Mouse (Mus musculus): ENCODE data around the gene Chrm3.
"Not testable (repeated sequence)": the region's sequence is repeated elsewhere in the genome, so short reads cannot be mapped to it uniquely, and the experiment has no call there.

The Chrm3 gene

GRCm38 (mm10) chr13:9895045-9895625, 465.5 kb downstream of the Chrm3 start:
- no peak for DNase-seq (ENCODE audit: inconsistent ontology term)

- DNase-seq (ENCODE audit: inconsistent ontology term), result no peak
These were observed 469.6 kb downstream of the Chrm3 start for GRCm38 (mm10) chr13:9891088-9891487.

GRCm38 (mm10) chr13:9890460-9890859, 470.2 kb downstream of the Chrm3 start:
- DNase-seq (ENCODE audit: inconsistent ontology term), result peak; percentile 63

GRCm38 (mm10) chr13:9889954-9890353, 470.7 kb downstream of the Chrm3 start:
- DNase-seq (ENCODE audit: inconsistent ontology term), result no peak

GRCm38 (mm10) chr13:9888284-9888683, 472.4 kb downstream of the Chrm3 start:
- DNase-seq (ENCODE audit: inconsistent ontology term), result no peak

GRCm38 (mm10) chr13:9887261-9887660, 473.4 kb downstream of the Chrm3 start:
- no peak for DNase-seq (ENCODE audit: inconsistent ontology term)

GRCm38 (mm10) chr13:9886465-9887135, 474.0 kb downstream of the Chrm3 start:
- DNase-seq (ENCODE audit: inconsistent ontology term), result no peak

- peak; percentile 79 for DNase-seq (ENCODE audit: inconsistent ontology term)
These were observed 478.0 kb downstream of the Chrm3 start for GRCm38 (mm10) chr13:9882362-9883282.

- no peak for DNase-seq (ENCODE audit: inconsistent ontology term)
These were observed 478.7 kb downstream of the Chrm3 start for GRCm38 (mm10) chr13:9881930-9882329.

GRCm38 (mm10) chr13:9880401-9880800, 480.2 kb downstream of the Chrm3 start:
- DNase-seq (ENCODE audit: inconsistent ontology term), result no peak

- DNase-seq (ENCODE audit: inconsistent ontology term), result no peak
These were observed 482.0 kb downstream of the Chrm3 start for GRCm38 (mm10) chr13:9878596-9879010.

GRCm38 (mm10) chr13:9873377-9873776, 487.3 kb downstream of the Chrm3 start:
- no peak for DNase-seq (ENCODE audit: inconsistent ontology term)

GRCm38 (mm10) chr13:9866161-9866560, 494.5 kb downstream of the Chrm3 start:
- DNase-seq (ENCODE audit: inconsistent ontology term), result no peak

- DNase-seq (ENCODE audit: inconsistent ontology term), result no peak
These were observed 513.1 kb downstream of the Chrm3 start for GRCm38 (mm10) chr13:9847515-9847914.

- peak; percentile 51 for DNase-seq (ENCODE audit: inconsistent ontology term)
These were observed 513.9 kb downstream of the Chrm3 start for GRCm38 (mm10) chr13:9846543-9847434.

GRCm38 (mm10) chr13:9834146-9834679, 526.4 kb downstream of the Chrm3 start:
- not testable (repeated sequence) for DNase-seq (ENCODE audit: inconsistent ontology term)

GRCm38 (mm10) chr13:9826227-9826626, 534.4 kb downstream of the Chrm3 start:
- no peak for DNase-seq (ENCODE audit: inconsistent ontology term)

All from Muller cell, postnatal 12 days (primary cell).